Mouse (Mus musculus) c-Kit-positive CD71-positive TER-119-negative erythroid progenitor cells, embryonic 14.5 days (primary cell): Measurements from ENCODE around the gene Il7r.

Source experiments
- DNase-seq: peaks from one replicate; pipeline ENCODE4 v3.0.0-alpha.2; 2013; ENCODE audit warnings: low read depth

Gene Il7r

DNA sequence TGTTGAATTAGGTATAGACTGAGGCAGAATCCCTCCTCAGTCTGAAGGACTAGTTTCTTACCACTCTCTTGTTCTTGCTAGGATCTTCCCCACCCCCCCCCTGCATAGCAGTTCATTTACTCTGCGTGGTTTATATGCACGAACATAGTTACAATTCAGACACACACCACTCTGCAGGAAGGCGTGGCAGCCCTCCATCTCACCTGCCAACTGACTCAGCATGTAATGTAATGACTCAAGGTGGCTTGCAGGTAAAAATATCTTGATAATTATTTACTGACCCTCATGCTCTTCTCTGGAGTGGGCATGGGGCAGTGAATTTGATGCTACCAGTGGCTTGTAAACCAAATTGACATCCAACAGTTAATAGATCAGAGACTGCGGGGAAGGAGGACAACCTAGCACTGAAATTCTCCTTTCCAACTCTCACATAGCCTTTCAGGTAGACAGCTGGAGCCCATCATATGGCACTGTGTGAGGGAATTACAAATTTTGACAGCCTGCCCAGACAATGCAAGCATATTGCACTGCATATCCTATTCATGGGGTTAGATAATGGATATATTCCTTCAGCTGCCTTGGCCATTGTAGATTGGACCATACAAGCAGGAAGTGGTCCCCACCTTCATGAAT, 58.8 kb downstream of the Il7r start:
- DNase-seq, result no peak

DNA sequence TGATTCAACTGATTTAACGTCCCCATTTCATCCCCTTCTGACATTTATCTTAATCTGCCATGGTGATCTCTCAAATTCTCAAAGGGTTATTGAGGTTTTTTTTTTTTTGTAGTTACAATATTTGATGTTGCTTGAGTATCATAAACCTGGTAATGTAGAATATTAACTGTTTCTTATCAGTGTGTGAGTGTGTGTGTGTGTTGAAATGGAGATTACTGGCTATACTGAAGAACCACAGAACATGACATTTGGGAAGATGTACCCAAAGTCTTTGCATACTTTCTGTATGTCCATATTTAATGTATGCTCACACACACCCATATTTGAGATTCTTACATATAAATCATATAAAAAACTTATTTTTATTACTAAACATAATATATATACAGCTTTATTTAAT, 65.9 kb downstream of the Il7r start:
- no peak for DNase-seq

DNA sequence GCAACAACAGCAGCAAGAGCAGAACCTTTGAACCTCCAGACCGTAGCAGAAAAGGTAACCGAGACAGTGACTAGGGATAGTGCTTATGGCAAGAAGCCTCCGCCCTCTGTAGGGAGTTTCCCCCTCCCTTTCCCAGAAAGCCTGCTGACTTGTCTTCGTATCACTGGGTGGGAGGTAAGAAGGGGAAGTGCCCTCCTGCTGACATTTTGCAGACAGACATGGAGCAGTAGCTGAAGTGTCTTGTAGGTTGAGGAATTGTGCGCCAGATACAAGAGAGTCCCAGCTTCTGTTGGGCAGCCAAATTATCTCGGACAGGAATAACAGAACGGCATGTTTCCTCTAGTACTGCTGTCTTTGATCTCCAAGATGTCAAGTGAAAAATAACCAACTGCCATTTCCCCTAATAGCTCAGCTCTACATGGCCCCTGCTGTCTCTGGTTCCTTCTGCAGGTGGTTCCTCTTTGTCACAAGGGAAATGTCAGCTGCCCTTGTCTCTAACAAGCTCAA, 66.4 kb downstream of the Il7r start:
- DNase-seq, result no peak
